Mouse (Mus musculus) thymus, adult 18-20 months (tissue): ENCODE measurements around the gene Pkd1.

Source experiments
- DNase-seq, 2 experiments: peaks; one replicate each; pipeline ENCODE4 v3.0.0; 2022; ENCODE audit warnings: mixed read lengths in 2 of 2

The Pkd1 gene

DNA sequence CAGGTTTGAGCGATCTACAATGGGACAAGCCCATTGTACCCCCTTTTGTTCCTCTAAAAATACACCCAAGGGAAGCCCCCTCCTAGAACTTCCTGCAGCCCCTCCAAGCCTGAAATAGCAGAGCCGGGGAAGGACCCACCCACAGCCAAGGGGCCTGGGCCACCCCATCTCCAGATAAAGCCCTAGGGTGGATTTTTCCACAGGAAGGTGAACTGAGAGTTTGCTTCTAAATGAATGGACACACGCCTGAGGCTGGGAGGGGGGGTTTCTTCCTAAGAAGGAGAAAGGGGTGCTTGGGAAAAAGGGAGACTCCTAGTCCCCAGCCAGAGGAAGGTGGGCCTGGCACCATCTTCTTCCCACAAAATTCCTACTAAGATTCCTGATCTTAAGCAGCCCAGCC, 96.3 kb downstream of the Pkd1 start:
- no peak for DNase-seq
